Mouse (Mus musculus) cerebellum, adult 9-10 months (tissue): ENCODE measurements around the gene Chrdl1.

Experiments used
- DNase-seq: peaks from one replicate; pipeline ENCODE4 v3.0.0; 2022

The Chrdl1 gene

DNA sequence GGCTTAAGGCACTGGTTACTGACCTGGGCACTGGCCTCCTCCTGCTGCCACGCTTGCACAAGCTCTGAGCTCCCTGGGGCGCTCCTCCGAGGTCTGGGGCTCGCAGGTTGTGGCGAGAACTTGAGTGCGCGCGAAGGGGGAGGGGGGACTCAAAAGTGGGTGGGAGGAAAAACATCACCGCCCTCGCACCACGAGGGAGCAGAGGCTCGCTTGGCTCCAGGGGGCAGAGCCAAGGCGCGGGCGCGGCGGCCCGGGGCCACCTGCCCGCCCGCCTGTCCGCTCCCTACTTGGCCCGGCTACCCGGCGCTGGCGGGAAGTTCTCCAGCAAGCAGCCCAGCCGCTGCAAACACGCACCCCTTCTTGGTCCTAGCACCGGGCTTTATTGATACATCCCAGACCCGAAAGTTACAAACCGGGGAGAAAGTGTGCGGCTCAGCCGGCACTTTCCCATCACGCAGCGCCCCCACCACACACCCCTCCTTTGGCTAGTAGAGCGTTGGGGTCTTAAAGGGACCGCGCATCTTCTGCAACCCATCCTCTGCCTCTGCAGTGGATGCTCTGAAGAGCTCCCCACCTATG is at the start of gene Chrdl1:
Gene Chrdl1, minus strand, starts transcription at position 472 of the 579 bp plus-strand sequence.
- no peak for DNase-seq

DNA sequence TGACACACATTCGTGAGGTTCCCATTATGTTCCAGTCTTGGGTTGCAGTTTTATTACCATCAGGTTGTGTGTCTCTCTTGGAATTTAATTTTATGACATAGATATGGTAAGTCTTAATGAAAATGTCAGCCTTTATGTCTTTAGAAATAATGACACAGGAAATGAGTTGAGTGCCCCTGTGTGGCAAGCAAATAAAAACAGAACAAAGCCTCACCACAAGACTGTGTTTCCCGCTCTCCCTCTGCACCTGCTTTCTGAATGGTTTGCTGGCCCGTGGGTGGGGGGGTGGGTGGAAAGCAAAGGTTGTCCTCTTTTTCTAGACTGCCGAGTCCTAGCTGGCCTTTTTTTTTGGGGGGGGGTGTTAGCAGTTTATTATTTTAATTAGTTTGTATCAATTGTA is 48.6 kb upstream of the Chrdl1 start:
- DNase-seq: no peak

DNA sequence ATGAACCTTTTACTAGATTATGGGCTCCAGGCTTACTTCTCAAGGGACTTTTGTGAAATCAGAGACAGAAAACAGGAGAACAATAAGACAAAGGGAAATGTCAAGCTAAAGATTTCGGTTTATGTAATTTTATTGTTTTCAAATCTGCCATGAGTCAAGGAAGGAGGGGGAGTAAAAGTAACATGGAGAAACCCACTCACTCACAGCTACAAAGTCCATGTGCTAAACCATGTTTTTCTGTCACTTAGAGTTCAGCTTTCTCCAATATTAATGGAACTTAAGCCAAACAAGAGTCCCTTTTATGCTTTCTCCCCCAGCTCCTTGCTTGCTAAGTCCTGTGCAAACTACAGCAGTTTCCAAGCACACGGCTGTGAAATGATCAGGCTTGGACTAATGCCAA is 10.5 kb upstream of the Chrdl1 start:
- DNase-seq: no peak

DNA sequence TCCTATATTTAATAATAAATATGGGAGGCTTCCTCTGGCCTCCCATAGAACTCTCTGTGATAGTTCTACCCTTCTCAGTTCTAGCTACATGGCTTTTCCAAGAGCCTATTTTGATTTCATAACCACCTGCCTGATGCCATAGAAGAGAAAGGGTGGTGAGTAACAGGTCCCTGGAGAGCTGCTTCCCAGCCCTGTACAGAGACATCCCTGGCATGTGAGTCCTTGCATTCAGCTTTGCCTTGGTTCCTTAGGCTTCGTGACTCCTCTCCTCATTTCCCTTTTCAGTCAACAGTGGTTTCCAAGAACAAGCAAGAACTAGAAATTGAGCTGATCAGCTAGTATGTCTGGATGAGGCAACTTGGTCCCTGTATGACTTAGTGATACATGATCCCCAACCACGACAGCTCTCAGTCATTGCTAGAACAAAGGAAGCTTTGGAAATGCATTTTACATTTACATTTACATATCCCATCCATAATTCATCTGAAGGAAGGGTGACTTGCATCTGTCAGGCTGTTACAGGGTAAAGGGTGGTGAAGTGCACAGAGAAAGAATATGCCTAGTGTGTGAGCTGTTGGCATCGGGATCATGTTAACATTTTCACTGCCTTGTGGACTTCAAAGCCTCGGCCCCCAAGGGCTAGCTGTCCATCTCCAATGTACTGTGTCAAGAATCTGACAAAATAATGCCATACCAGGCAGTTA is 27.7 kb downstream of the Chrdl1 start:
- no peak for DNase-seq

DNA sequence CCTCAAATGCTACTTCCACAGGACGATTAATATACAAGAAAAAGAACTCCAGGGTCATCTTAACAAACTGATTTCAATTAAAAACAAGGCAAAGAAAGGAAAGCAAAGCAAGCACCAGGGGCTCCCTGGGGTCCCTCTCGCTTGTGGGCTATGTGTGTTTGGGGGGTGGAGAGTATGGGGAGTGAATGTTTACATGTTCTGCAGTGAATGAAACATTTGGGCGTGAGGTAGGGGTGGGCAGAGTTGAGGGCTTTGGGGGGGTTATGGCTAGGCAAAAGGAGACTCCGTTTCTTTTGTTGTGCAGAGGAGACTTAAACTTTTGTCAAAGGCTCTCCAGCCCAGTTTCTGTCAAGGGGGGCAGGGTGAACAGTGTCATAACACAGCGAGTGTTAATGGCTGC is 46.8 kb downstream of the Chrdl1 start:
- no peak for DNase-seq

DNA sequence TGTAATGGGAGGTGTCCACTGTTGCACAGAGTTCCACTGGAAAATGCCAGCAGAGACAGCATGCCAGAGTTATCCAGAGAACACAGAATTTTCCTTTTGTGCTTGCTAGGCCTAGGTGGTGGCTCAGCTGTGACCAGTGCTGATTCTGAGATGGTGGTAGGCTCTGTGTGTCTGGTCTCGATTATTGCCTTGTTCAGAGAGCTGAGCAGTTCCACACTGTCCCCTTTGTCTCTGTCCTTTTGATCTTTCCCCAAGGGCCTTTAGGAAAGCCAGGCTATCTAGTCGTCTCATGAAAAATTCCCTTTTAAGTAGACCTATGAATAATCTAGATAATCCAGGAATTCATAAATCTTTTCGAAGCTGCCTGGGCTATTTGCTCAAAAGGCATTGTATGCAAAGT is 47.3 kb downstream of the Chrdl1 start:
- no peak for DNase-seq

DNA sequence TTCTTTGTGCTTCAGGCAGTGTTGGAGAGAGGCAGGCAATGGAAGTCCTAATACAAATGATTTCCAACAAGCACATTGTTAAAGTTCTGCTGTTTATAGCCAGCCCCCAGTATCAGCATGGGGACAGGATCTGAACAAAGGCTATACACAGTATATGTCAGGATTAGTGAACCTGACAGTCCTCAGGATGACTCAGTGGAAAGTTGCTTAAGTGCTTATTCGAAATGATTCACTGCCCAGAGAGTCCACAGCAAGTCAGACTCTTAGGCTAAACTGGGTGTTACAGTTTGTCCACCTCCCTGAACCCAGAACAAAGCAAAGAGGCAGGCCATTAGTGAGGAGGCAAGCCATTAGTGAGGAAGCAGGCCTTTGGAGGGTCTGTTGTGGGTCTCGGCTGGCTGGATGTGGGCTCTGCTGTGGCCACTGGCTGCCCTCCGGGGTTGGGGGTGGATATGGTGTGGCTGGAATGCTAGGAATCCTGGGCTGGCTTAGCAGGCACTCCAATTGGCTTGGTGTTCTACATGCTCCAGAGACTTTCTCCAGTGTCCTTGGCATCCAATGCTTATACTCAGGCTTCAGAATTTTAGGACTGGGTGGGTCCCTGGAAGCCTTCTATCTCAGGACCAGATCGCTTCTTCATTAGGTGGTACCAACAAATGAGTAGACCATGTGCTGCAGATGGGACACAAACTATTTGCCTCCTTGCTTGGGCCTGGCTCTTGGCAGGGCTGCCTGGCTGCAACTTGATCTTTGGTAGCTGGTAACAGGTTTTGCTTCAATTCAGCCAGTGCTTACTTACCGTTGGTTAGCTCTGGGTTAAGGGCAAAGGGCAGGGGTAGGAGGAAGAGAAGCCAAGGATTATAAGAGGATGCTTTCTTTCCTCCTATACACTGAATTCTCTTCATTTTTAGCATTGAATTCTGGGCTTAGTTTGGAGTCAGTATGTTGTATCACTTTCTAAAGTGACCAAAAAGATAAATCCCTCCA is 49.3 kb downstream of the Chrdl1 start:
- DNase-seq: no peak

DNA sequence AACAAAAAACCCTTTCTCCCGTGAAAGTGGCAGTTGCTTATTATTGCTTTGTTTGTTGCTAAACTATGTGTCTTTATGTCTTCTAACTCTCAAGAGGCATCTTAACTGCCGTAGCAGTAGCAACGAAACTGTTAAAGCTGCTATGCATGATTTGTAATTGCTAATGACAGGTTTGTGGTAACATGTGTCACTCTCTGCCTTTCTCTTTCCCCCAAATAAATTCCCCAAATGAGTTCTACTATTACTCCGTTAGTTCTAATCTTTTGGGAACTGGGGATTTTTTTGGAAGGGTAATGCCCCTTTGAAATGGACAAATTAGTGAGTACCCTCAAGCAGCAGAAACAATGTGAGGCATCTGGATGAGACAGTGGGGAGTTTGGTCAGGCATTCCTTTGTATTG is 55.9 kb downstream of the Chrdl1 start:
- no peak for DNase-seq

DNA sequence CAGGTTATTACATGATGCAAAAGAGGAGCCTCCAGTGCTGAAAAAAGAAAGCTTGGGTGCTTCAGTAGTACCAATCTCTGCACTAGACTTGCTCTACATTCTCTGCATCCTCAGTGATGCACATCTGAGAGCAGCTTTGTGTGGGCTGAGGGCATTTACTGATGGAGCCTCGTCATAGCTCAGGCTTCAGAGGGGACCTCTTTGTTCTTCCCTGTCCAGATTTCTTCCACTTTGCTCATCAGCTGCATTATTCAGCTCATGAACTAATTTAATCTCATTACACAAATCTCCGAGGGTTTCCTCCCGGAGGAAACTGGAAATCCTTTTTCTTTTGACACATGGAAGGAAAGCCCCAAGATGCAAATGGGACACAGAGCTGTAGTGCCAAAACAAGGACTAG is 56.5 kb downstream of the Chrdl1 start:
- DNase-seq: no peak

DNA sequence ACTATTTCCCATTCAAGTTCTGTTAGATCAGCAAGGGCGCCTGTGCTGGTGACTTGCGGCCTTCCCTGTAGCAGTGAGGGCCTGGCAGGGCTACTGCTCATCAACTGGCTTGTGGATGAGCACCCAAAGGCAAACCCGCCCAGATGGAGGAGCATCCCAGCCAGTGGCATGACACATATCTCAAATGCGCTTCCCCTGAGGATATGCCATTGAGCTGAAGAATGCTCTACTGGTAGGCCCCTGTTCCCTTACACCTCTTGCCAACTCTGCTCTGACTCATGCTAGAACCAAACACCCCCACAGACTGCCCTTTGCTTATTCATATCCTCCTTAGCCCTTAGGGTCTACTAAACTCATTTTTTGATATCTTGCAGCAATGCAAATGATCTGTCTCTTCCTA is 57.4 kb downstream of the Chrdl1 start:
- no peak for DNase-seq

DNA sequence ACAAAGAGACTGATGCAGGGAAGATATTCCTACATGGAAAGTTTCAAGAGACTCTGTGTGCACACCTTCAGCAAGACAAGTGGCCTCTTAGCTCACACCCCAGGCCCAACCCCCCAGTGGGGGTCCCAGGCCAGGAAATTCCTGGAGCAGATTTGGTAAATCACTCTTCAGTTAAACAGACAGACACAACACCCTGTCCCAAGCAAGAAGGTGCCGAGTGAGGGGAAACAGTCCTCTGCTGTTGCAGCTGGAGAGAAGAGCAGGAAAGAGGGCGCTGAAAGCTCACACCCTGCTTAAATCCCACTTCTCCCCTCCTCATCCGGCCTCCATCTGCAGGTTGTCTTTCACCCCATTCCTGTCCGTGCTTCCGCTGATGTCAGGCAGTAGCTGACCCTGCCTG is 58.2 kb downstream of the Chrdl1 start:
- DNase-seq: no peak

DNA sequence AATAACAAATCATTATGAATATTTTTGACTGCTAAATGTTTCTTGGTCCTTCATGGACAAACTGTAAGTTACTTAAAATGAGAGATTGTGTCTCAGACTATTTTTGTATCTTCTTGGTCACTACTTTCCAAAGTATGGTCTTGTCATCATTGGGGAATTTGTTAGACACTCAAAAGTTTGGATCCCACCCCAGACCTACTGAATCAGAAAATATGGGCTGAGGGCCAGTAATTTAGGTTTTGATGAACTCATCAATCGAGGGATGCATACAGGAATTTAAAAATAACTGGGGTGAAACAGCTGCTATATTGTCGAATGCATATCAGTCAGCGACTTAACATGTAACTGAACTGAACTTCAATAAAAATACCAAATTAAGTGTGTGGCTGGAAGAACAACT is 80.9 kb downstream of the Chrdl1 start:
- no peak for DNase-seq

DNA sequence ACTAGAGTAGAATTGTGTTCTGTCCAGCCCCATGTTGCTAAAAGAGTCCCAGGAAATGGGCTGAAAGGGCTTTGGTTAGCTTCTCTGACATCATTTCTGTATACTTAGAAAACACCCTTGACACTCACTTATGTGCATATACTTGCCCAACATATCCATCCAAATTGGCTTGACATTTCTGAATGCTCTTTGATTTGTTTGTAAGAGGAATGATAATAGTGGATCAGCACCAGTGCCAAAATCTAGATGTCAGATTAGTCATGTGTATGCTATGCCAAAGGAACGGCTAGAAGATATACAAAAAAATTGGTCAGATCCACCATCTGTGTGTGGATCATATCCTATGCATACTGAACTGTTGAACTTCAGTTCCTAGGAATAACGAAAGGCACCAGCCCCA is 99.3 kb downstream of the Chrdl1 start:
- DNase-seq: no peak

DNA sequence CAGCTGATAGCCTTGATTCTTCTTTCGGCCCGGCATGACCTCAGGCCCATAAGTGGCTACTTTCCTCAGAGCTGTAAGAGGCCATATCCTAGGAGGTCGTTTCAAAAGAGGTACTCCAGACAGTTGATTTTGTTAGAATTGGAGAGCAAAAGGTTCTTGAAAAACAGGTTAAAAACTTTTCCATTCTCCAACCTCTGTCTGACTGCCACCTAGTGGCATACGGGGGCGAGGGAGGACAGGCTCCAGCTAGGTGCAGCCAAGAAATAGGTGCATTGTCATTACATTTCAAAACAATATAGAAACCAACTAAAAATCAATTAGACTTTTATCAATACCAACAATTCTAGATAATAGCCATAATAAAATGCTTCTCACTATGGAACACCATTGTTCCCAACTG is 118.9 kb downstream of the Chrdl1 start:
- DNase-seq: no peak

DNA sequence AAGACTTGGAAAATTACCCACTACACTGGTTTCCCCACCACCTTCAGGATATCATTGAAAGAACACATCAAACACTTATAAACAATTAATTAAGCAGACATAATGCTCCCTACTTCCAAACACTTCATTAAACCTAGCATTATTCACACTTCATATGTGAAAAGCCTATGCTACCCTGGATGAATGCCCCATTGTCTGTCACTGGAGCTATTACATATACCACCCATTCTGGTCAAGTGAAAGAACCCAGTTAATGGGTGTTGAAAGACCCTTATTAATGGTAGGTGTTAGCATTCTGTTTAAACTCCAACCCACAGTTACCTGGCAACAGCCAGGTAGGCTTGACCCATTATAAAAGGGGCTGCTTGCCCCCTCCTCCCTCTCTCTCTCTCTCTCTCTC is 143.4 kb downstream of the Chrdl1 start:
- no peak for DNase-seq
